Mouse (Mus musculus): ENCODE data around the gene Zfp365. TPM values are rescaled to one million over a fixed set of nuclear protein-coding genes. Genes with fewer than 3 reads are reported as not detected.

The Zfp365 gene
- total RNA-seq, 1 experiment from 2014 or later = 0.18 TPM

DNA sequence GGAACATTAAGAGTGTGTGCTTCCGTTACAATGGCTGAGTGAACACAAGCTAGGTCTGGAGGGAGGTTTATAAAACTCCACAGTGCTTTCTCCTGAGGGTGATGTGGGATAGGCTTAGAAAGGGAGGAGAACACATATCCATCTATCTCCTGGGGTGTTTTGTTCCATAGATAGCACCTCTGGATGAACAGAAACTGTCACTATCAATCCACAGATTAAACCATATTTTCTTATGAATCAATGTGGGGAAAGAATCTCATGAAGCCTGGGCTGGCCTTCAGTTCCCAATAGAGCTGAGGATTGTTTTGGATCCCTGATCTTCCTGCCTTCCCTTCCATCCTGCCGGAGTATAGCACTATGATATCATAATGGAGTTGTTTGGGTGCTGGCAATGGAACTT, 5.5 kb downstream of the Zfp365 start:
- ATAC-seq (replicated peaks; ENCODE audit: low read depth, poor library complexity, severe bottlenecking) = no peak

DNA sequence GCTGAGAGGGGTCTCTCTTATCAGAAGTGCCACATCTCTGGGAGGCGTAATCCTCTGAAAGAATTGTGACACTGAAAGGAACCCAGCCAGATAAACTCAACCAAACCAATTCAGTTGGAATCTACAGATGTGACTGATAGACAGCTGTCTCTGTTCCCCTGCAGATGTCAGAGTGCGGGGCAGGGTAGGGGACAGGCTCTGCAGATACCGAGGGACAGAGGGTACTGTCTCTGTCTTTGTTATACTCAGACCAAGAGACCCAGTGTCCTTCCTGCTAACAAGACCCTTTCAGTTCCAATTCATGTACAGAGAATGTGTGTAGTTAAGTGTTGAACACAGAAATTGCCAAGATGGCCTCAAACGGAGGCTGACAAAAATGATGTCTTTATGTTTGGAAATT, 6.4 kb downstream of the Zfp365 start:
- no peak for ATAC-seq (replicated peaks; ENCODE audit: low read depth, poor library complexity, severe bottlenecking)

DNA sequence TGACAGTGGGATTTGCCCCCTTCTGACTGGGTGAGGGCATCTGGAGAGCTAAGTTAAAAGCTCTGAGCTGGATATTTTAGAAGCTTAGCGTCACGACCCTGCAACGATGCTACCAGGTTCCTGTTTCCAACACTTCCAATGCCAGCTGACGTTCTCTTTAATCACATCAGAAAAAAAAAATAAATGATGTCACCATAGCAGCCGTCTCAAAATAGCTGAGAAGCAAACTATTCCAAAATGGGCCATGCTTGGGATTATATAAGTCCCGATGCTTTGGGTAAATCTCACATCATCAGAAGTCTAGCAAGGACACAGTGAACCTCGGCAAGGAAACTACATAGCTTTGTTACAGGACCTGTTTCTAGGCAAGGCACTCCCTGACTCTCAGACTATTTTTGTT, 9.1 kb downstream of the Zfp365 start:
- ATAC-seq (replicated peaks; ENCODE audit: low read depth, poor library complexity, severe bottlenecking) = no peak

DNA sequence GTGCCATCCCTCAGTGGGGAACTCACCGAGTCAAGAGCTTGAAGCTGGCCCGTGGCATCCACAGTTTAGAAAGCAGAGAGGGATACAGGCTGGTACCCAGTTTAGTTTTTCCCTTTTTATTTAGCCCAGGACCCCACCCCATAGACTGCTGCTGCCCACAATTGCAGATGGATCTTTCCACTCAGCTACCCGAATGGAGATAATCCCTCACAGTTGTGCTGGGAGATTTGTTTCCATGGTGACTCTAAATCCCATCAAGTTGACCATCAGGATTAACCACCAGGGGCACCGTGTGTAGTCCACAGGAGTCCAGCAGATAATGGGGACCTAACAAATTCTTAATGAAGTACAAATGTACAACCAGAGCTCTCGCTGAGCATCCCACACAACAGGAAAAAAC, 11.3 kb downstream of the Zfp365 start:
- ATAC-seq (replicated peaks; ENCODE audit: low read depth, poor library complexity, severe bottlenecking) = no peak

DNA sequence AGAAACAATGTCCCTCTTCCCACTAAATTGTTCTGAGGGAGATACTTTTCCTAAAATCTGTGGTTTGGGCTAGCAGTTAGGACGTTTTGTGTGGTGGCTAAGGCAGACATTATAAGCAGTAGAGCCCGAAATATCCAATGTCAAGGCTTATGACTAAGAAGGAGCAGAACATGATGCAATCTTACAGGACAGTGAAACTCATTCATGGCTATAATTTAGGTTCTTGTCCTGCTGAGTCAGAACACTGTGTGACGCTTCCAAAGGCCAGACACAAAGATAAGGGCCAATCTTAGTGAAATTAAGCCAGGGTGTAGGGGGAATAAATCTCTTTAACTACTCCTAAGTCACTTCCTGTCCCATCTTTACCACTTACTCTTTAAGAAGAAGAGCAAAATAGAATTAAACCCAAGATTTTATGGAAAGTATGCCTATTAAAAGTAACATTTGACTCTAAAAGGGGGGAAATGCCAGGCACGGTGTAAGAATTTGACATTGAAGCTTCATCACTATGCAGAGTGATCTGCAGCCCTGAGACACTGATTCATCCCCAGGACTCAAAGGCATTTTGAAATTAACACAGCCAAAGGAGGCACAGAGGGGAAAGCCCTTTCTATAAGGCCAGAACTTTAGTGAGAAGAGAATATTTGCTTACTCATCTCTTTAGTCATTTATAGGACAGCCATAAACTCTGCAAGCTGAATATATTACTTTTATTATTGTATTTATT, 13.3 kb downstream of the Zfp365 start:
- no peak for ATAC-seq (replicated peaks; ENCODE audit: low read depth, poor library complexity, severe bottlenecking)

DNA sequence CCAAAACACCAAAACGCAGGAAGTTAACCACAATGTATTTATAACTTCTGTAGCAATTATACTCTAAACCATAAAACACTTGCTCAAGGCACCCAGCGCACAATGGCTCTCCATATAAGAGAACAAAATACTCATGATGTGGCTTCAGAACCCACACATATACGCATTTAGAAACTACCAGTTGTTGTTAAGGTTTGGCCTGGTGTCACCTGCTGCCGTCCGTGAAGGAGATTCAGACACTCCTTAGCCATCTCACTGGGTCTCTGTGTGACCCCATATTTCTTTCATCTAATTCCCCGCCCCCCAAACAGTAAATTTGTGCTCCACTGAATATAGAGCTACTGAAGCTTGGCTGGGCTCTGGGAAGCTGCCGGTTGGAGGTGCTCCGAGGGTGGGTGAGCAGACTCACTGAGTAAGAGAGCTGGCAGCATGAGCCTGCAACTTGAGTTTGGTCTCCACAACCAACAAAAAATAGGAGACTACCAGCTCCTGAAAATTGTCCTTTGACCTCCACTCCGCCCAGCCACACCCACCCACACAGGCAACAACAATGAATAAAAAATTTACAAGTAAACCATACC, 14.0 kb downstream of the Zfp365 start:
- ATAC-seq (replicated peaks; ENCODE audit: low read depth, poor library complexity, severe bottlenecking) = no peak

DNA sequence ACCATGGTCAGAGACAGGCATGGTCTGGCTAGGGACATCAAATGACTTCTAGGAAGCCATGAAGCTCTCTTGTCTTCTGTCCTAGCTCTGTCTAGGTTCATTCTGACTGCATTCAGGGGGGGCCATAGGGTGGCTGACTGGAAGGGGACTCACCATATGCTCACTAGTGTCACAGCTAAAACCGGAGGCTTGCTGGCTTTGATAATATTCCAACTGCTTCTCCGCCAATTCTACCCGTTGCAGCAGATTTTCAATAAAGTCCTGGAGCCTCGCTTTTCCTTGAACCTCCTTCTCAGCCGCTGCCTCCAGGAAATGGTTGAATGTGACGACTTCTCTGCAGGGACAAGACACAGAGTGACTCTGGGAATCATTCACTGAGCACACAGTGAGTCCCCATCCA, 15.2 kb downstream of the Zfp365 start:
- ATAC-seq (replicated peaks; ENCODE audit: low read depth, poor library complexity, severe bottlenecking) = no peak

DNA sequence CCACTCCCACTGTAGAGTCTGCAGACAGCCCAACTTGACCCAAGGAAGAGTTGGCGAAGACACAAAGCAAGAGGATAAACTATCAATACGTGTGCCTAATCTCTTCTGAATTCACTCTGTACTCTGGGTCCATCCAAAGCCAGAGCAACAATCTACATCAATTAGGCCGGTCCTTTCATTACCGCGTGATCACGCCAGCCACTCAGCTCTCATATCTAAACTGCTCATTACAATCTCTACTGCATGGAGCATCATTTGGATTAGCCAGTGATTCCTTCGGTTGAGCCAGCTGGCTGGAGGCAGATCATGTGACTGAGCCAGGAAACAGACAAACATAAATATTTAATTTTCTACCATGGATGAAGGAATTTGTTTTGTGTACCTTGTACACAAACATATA, 17.8 kb downstream of the Zfp365 start:
- no peak for ATAC-seq (replicated peaks; ENCODE audit: low read depth, poor library complexity, severe bottlenecking)

DNA sequence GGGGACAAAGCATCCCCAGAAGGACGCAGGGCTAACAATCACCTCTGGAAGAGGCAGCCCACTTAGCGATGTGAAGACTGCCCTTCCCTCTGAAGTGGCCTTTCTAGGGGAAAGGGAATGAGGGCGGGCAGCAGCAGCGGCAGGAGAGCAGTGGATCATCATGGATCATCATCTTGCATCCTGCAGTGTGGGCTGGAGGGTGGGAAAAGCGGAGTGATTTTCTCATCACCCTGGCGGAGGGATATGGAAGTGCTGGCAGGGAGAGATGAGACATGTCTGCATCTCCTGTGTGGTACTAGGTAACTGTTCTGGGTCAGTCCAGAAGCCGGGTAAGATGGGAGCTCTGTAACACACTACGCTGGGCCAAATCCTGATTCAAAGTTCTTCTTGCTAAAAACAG, 18.4 kb downstream of the Zfp365 start:
- ATAC-seq (replicated peaks; ENCODE audit: low read depth, poor library complexity, severe bottlenecking) = no peak

DNA sequence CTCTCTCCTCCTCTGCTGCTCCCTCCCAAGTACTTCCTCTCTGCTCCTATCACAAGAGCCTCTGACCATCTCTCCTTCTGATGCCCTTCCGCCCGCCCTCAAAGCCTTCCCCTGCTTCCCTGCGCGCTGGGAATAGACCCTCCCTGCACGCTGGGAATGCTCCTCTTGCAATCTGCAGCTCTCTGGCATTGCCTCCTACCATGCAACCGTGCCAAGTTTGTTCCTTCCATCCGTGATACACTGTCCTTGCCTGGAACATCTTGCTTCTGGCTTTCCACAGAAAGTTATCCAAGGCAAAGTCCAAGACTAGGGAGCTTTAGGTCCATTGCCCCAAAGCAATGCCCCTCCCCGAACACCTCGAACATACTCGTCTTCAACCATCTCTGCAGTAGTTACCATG, 19.2 kb downstream of the Zfp365 start:
- ATAC-seq (replicated peaks; ENCODE audit: low read depth, poor library complexity, severe bottlenecking) = no peak

DNA sequence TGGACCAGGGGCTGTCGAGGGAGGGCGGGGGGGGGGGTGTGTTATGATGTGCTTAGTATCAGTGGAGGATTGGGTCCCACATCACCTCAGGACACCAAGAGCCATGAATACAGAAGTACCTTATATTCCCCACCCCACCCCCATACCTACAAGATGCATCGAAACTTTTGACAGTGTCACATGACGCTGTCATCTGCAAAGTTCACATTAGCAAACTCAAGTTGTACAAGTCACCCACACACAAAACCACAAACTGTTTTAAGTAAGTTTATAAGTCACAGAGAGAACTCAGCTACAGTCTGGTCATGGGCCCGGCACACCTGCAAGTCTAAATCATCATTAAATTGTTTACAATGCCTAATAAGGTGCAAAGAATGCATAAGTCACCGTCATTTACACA, 21.3 kb downstream of the Zfp365 start:
- ATAC-seq (replicated peaks; ENCODE audit: low read depth, poor library complexity, severe bottlenecking) = no peak

DNA sequence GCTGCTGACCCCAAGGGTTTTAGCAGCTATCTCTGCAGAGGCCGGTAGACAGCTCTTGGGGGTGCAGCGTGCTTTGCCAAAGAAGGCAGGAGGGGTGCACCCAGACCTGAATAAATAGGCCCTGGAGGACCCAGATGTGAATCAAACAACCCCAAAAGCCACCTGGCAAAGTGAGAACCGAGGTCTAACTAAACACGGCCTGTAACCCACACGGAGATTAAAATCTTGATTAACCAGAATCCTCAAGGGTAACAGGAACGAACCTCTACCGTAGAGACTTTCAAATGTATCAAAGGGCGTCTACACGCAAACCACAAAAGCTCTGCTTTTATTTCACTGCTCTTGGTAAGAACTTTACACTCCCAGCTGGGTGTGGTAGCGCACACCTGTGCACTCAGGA, 24.5 kb downstream of the Zfp365 start:
- ATAC-seq (replicated peaks; ENCODE audit: low read depth, poor library complexity, severe bottlenecking) = no peak

DNA sequence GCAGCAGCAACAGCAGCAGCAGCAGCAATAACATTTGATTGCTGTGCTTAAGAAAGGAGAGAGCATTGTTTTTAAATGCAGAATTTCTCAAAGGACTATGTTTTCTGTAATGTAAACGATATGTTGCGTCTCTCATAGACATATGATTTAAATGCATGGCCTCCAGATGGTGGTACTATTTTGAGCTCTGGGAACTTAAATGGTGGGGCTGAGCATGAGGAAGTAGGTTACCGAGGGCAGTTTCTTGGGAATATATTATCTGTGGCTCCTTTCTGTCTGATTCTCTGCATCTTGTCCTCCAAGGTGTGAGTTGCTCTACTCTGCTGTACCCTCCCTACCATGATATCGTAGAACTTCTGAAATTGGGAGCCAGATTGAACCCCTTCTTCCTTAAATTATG, 31.8 kb downstream of the Zfp365 start:
- ATAC-seq (replicated peaks; ENCODE audit: low read depth, poor library complexity, severe bottlenecking) = no peak

DNA sequence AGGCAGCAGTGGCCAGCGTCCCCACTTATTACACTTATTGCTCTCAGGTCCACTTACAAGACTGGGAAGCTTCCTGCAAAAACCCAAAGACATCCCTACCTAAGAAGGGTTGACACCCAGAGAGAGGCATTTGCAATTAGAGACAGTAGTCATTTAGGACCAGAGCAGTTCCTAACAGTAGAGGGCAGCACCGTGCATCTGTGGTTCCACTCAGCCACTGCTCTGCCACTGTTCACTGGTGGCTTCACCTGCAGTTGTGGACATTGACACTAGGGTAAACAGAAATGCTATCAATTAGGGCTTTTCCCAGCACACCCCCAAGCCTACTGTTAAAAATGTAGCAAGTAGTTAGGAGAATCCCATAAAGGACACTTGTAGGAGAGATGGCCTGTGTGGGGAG, 40.7 kb downstream of the Zfp365 start:
- peak; percentile 98 for ATAC-seq (replicated peaks; ENCODE audit: low read depth, poor library complexity, severe bottlenecking)

DNA sequence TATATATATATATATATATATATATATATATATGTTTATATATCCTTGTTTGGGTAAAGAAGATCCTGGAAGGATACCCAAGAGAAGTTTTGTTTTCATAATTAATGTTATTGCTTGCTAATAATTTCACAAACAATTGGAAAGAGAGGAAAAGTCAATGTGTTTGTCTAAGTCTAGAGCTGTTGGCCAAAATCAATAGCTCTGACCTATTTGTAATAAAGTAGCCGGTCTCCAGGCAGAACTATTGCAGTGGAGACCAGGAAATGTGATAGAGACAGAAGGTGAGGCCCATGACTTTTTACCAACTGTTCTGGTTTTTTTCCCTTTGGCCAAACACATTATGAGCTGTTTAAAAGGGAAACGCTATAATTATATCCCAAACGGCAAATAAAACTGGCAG, 44.2 kb downstream of the Zfp365 start:
- ATAC-seq (replicated peaks; ENCODE audit: low read depth, poor library complexity, severe bottlenecking) = no peak

DNA sequence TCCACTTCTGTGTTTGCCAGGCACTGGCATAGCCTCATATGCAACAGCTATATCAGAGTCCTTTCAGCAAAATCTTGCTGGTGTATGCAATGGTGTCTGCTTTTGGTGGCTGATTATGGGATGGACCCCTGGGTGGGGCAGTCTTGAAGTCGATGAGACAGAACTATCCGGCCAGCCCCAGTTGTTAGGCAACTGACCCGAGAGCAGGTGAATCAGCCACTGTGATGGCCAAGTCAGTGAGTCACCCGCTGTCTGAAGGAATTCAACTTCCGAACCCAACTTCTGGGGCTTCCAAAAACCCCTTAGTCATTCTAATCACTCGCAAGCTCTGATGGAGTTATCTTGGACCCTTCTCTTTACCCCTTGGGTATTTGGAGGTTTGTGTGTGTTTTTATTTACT, 46.6 kb downstream of the Zfp365 start:
- ATAC-seq (replicated peaks; ENCODE audit: low read depth, poor library complexity, severe bottlenecking) = no peak

DNA sequence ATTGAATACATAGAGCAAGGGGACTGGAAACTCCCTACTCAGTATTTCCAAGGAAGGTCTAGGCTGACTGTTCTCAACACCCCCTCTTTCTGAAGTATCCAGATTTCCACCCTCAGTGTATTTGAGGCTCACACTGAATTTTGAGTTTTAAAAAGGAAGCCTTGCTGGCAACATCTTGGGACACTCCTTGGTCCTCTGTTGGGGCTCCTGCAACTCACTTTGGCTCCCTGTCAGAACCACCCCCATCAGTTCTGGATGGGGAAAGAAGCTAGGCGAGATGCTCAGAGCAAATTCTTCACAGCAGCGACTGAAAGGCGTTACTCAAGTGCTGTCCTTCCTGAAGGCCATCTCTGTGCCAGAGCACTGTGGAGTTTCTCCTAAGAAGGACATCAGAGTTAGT, 47.4 kb downstream of the Zfp365 start:
- no peak for ATAC-seq (replicated peaks; ENCODE audit: low read depth, poor library complexity, severe bottlenecking)

DNA sequence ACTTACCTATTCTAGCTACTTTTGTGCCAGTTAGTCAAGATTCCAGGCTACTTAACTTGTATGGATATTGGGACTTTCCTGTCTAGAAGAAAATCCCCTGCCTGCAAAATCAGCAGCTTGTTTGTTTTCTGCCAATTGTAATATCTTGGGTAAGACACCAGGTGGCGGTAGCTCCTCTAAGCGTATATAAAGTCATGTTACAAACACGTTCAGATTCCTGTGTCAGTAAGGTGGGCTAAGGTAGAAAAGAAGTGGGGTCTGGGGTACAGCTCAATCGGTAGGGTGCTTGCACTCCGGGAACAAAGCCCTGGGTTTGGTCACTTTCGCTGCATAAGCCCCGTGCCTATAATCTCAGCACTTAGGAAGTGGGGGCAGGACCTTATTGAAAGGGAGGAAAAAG, 50.1 kb downstream of the Zfp365 start:
- ATAC-seq (replicated peaks; ENCODE audit: low read depth, poor library complexity, severe bottlenecking) = no peak

DNA sequence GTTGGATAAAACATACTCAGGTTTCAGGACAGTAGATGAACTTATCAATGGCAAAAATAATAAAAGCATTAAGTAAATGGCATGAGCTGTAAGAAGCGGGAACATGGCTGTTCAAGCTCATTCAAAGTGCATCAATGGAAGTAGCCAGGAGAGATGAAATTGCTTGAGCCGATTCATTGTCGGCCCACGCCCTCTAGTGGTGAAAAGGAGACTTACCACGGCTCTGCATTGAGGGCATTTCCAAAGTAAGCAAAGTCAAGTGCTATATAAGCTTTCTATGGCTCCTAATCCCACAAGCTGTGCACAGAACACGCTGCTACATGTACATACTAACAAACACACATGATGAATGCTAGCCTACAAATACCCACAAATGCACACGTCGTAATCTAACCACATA, 53.6 kb downstream of the Zfp365 start:
- peak; percentile 87 for ATAC-seq (replicated peaks; ENCODE audit: low read depth, poor library complexity, severe bottlenecking)

DNA sequence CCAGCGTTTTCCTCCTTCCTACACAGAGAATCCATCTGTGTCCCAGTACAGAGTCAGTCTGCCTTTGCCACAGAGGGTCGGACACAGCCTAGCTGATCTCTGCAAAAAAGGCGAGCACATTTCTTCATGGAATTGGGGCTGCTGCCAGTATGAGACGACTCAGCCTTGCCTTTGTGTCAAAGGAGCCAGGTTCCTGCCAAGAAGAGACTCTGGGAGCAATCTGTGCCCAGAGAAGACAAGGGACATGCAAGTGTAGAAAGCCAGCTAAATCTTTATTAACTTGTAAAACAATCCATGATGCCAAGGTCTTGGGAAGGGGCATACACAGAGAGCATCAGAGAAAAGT, 54.9 kb downstream of the Zfp365 start:
- no peak for ATAC-seq (replicated peaks; ENCODE audit: low read depth, poor library complexity, severe bottlenecking)

DNA sequence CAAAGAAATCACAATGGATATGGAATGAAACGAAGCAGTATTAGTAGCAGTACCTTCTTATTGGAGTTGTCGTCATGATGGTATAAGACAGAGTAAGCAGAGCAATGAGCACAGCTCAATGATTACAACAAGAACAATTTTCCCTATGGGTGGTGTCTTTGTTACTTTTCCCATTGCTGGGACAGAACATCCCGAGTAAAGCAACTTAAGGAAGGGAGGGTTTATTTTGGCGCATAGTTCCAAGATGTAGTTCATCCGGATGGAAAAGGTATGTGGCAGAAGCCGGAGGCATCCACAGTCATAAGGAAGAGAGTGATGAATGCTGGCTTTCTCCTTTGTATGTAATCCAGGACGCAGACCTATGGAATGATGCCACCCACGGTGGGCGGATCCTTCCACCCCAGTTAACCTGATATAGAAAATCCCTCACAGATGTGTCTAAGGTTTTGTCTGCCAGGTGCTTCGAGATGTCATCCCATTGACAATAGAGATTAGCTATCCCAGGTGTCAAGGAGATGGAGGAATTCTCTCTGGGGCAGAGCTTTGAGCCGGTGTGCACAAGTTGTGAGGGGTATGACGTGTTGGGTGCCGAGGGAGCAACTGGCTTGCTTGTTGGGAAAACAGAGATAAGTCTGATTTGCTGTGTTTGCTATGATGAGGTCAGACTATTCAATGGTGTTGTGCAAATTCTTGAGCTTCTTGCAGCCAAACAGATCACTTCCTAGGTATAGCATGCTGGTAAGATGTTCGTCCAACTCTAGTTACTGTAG, 55.5 kb downstream of the Zfp365 start:
- no peak for ATAC-seq (replicated peaks; ENCODE audit: low read depth, poor library complexity, severe bottlenecking)

DNA sequence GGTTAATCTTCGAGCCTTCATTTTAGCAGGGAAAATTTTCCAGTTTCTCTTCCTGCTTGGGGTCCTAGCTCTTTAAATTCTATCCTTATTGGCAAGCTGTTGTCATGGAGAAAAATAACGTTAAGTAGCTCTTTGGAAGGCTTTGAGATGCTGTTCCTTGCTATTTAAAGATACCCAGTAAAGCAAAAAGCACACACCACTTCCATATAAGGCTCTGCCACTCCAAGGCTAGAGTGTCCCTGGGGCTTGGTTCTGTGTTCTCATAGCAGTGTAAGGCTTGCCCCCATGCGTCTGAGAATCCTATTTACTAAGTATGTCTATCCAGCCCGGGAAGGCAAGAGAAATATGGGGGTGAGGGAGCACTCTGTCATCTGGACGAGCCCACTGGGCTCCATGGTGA, 56.7 kb downstream of the Zfp365 start:
- ATAC-seq (replicated peaks; ENCODE audit: low read depth, poor library complexity, severe bottlenecking) = no peak

Data from common myeloid progenitor, adult 5-6 weeks (primary cell).